Mouse (Mus musculus) forebrain, embryonic 11.5 days (tissue): ENCODE data around the gene Gm42906. TPM values are rescaled to one million over a fixed set of nuclear protein-coding genes. Genes with fewer than 3 reads are reported as not detected.

Experiments
- ATAC-seq: fragments of 200-750 bp; cut with Nextera tagmentation; replicated peaks from 2 replicates; pipeline ENCODE4 v1.8.0; 2017; ENCODE audit warnings: moderate TSS enrichment; ENCODE audit not compliant: low FRiP score
- DNase-seq: peaks from one replicate; pipeline ENCODE4 v3.0.0-alpha.2; 2017; ENCODE audit warnings: low spot score
- H3K27ac ChIP-seq: fragments of 300-500 bp; sonication (generic); 2 replicates; pipeline ENCODE4 v1.5.1; 2014; ENCODE audit warnings: low read depth, low read length
- H3K27me3 ChIP-seq: fragments of 300-500 bp; sonication (generic); 2 replicates; pipeline ENCODE4 v1.6.1; 2014; ENCODE audit warnings: mild to moderate bottlenecking, low read length, mixed read lengths; ENCODE audit not compliant: control insufficient read depth, insufficient read depth
- H3K36me3 ChIP-seq: fragments of 300-500 bp; sonication (generic); 2 replicates; pipeline ENCODE4 v1.6.1; 2014; ENCODE audit warnings: mild to moderate bottlenecking, low read length, moderate library complexity, mixed read lengths; ENCODE audit not compliant: control insufficient read depth, insufficient read depth
- H3K4me1 ChIP-seq: fragments of 300-500 bp; sonication (generic); replicated peaks from 2 replicates; pipeline ENCODE4 v1.6.1; 2014; ENCODE audit warnings: low read length, mixed read lengths; ENCODE audit not compliant: control insufficient read depth, insufficient read depth
- H3K4me2 ChIP-seq: fragments of 300-500 bp; sonication (generic); 2 replicates; pipeline ENCODE4 v1.6.1; 2014; ENCODE audit warnings: low read depth, mild to moderate bottlenecking, low read length, moderate library complexity, mixed read lengths; ENCODE audit not compliant: severe bottlenecking
- H3K4me3 ChIP-seq: fragments of 300-500 bp; sonication (generic); 2 replicates; pipeline ENCODE4 v1.5.1; 2014; ENCODE audit warnings: low read depth, low read length
- H3K9ac ChIP-seq: fragments of 300-500 bp; sonication (generic); 2 replicates; pipeline ENCODE4 v1.6.1; 2014; ENCODE audit warnings: low read length
- H3K9me3 ChIP-seq: fragments of 300-500 bp; sonication (generic); 2 replicates; pipeline ENCODE4 v1.6.1; 2016; ENCODE audit warnings: low read length, mixed read lengths; ENCODE audit not compliant: control insufficient read depth
- WGBS: fragments of 180-500 bp; shearing (Covaris S2); extraction: QIAGEN DNeasy Blood & Tissue Kit; methylation state at CpG from one replicate; pipeline ENCODE4 v1.1.7; 2014; 5-methylcytosine and 5-hydroxymethylcytosine counted together
- polyA plus RNA-seq: library from polyadenylated mRNA; unstranded; fragments of >200 nt; fragmentation: Nextera tagmentation; extraction: Ambion mirVana; gene quantifications from 2 replicates; pipeline ENCODE4 v1.2.1, GENCODE M21; 2014

Gene Gm42906
- polyA plus RNA-seq = not detected in 2 replicates

GRCm38 (mm10) chr5:151428113-151428756 is at the start of gene Gm42906:
Gene Gm42906, minus strand, starts transcription at chr5:151428163.
- no peaks in the 10 kb centered on the region for H3K27me3 ChIP-seq
- H3K27ac ChIP-seq = no peak within 1 kb of the TSS
- DNase-seq (no peak), ATAC-seq (no peak)
- H3K4me3 ChIP-seq = no peak within 1 kb of the TSS
- 71% methylated on average over 3 of the region's 3 CpGs for WGBS
- H3K9me3 ChIP-seq = no peaks in the 10 kb centered on the region
- H3K9ac ChIP-seq = no peak within 1 kb of the TSS
- no peaks in the 10 kb centered on the region for H3K4me1 ChIP-seq
- H3K36me3 ChIP-seq = no peaks in the 10 kb centered on the region
- no peak within 1 kb of the TSS for H3K4me2 ChIP-seq

DNA sequence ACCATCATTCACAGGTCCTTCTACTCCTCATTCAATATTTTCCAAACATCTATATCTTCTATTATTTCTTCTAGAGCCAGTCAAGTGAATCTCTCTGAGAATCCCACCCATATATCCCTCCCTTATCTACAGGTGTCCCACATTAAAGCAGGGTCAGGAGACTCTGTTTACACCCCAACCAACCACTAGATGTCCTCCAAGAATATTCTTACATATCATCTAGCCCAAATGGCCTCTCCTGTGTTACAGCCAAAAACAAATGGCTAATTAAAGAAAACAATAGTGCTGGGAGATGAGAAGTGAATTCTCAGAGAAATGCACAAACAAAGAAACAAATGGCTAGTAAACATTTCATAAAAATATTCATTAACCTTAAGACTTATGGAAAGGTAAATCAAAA is 17.7 kb upstream of the Gm42906 start:
- Histone ChIP-seq H3K4me2 (no peak overlapping the region), H3K4me1 (no peaks in the 10 kb centered on the region), H3K27me3 (no peaks in the 10 kb centered on the region), H3K27ac (no peak overlapping the region), H3K4me3 (no peak overlapping the region), H3K36me3 (no peaks in the 10 kb centered on the region), H3K9me3 (no peaks in the 10 kb centered on the region), H3K9ac (no peak overlapping the region)
- ATAC-seq (no peak), DNase-seq (no peak)

- Histone ChIP-seq H3K4me1 (no peaks in the 10 kb centered on the region), H3K9me3 (no peaks in the 10 kb centered on the region), H3K9ac (no peak overlapping the region), H3K36me3 (no peaks in the 10 kb centered on the region), H3K27me3 (no peaks in the 10 kb centered on the region), H3K27ac (no peak overlapping the region), H3K4me2 (no peak overlapping the region), H3K4me3 (no peak overlapping the region)
- DNase-seq = no peak
- no peak for ATAC-seq
These were observed 7.1 kb upstream of the Gm42906 start for GRCm38 (mm10) chr5:151435106-151435505.

DNA sequence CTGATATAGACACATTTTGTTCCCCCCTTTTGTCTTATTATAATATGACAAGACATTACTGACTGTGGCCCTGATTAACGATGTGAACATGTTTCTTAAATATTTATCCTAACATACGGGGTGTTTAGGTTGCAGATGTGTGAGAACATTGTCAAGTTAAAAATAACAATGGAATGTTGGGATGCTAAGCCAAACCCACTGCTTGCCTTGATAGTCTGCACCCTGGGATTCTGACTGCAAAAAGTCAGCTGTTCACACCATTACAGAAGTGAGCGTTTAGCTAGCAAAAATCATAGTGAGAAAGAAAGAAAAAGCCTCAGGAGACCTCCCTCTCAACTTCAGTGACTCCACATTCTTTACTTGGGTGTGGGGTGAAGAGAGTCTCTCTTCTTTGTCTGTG is 1.5 kb downstream of the Gm42906 start:
- no peak overlapping the region for H3K4me2 ChIP-seq
- H3K4me1 ChIP-seq = no peaks in the 10 kb centered on the region
- H3K27ac ChIP-seq = no peak overlapping the region
- no peaks in the 10 kb centered on the region for H3K27me3 ChIP-seq
- no peaks in the 10 kb centered on the region for H3K9me3 ChIP-seq
- DNase-seq = no peak
- 80% methylated on average over 3 of the region's 3 CpGs for WGBS
- ATAC-seq = no peak
- H3K9ac ChIP-seq = no peak overlapping the region
- no peak overlapping the region for H3K4me3 ChIP-seq
- no peaks in the 10 kb centered on the region for H3K36me3 ChIP-seq

DNA sequence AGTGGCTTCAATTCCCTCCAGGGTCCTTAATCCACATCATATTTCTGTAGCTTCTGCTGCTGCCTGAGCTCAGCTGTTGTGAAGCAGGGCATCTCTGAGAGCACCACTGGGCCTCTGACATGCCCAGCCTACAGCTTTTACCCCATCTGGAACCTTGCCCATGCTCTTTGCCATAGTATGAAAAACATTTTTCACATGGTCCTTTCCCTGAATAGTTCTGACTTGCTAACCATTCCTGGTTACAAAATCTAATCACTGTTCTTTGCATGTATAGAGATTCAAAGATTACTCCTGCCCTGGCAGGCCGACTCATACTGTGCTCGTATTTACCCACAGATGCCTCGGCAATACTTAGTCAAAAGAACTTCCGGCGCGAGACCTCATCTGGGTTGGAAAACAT is 5.3 kb downstream of the Gm42906 start:
- Histone ChIP-seq H3K27me3 (no peaks in the 10 kb centered on the region), H3K4me1 (no peaks in the 10 kb centered on the region), H3K9ac (no peak overlapping the region), H3K4me3 (no peak overlapping the region), H3K27ac (no peak overlapping the region), H3K9me3 (no peaks in the 10 kb centered on the region), H3K4me2 (no peak overlapping the region), H3K36me3 (no peaks in the 10 kb centered on the region)
- DNase-seq (no peak), ATAC-seq (no peak)
- 92% methylated on average over 6 of the region's 6 CpGs for WGBS

- Histone ChIP-seq H3K36me3 (no peaks in the 10 kb centered on the region), H3K27me3 (no peaks in the 10 kb centered on the region), H3K4me3 (no peak overlapping the region), H3K9ac (no peak overlapping the region), H3K27ac (no peak overlapping the region), H3K4me2 (no peak overlapping the region), H3K9me3 (no peaks in the 10 kb centered on the region), H3K4me1 (no peaks in the 10 kb centered on the region)
- DNase-seq (no peak), ATAC-seq (no peak)
- 76% methylated on average over 7 of the region's 7 CpGs for WGBS
These were observed 6.1 kb downstream of the Gm42906 start for GRCm38 (mm10) chr5:151421859-151422258.

GRCm38 (mm10) chr5:151418551-151418950 is 9.4 kb downstream of the Gm42906 start:
- DNase-seq (no peak), ATAC-seq (no peak)
- Histone ChIP-seq H3K9me3 (no peaks in the 10 kb centered on the region), H3K27ac (no peak overlapping the region), H3K4me2 (no peak overlapping the region), H3K4me1 (no peaks in the 10 kb centered on the region), H3K27me3 (no peaks in the 10 kb centered on the region), H3K36me3 (no peaks in the 10 kb centered on the region), H3K4me3 (no peak overlapping the region), H3K9ac (no peak overlapping the region)
- 86% methylated on average over 2 of the region's 2 CpGs for WGBS

DNA sequence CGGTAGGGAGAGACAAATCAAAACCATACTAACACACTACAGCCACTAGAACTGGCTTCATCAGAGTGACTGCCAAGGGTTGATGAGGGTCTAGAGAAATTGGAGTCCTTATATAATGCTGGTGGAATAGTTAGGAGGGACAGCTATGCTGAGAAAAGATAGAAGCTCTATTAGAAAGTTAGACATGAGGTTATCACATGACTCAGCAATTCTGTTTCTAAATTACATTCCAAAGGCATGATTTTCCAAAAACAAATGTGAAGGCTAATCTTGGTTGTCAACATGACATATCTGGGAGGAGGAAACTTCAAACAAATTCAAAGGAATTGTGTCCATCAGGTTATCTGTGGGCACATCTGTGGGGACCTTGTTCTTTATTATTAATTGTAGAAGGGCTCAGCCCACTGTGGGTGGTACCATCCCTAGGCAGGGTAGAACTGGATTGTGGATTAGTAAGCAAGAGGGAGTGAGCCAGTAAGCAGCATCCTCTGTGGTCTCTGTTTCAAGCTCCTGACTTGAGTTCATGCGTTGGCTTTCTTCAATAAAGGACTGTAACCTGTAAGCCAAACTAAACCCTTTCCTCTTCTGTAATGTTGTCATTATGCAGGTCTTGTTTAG is 10.4 kb downstream of the Gm42906 start:
- ATAC-seq (no peak), DNase-seq (no peak)
- no peaks in the 10 kb centered on the region for H3K36me3 ChIP-seq
- H3K4me1 ChIP-seq = no peaks in the 10 kb centered on the region
- H3K9me3 ChIP-seq = no peaks in the 10 kb centered on the region
- H3K4me3 ChIP-seq = no peak overlapping the region
- H3K27me3 ChIP-seq = no peaks in the 10 kb centered on the region
- H3K9ac ChIP-seq = no peak overlapping the region
- no peak overlapping the region for H3K4me2 ChIP-seq
- no peak overlapping the region for H3K27ac ChIP-seq
- 87% methylated on average over 2 of the region's 2 CpGs for WGBS

GRCm38 (mm10) chr5:151416988-151417387 is 11.0 kb downstream of the Gm42906 start:
- H3K4me1 ChIP-seq = no peaks in the 10 kb centered on the region
- no peak for DNase-seq
- no peak overlapping the region for H3K9ac ChIP-seq
- no peak overlapping the region for H3K4me3 ChIP-seq
- 55% methylated on average over 1 of the region's 1 CpGs for WGBS
- no peaks in the 10 kb centered on the region for H3K27me3 ChIP-seq
- H3K36me3 ChIP-seq = no peaks in the 10 kb centered on the region
- H3K27ac ChIP-seq = no peak overlapping the region
- ATAC-seq = no peak
- no peaks in the 10 kb centered on the region for H3K9me3 ChIP-seq
- H3K4me2 ChIP-seq = no peak overlapping the region
